Mouse (Mus musculus): ENCODE results near the gene Pth2. TPM values are rescaled to one million over a fixed set of nuclear protein-coding genes. Genes with fewer than 3 reads are reported as not detected.
A peak's percentile ranks its signal among the peaks of the same experiment; 100 is the strongest.

The Pth2 gene
- polyA plus RNA-seq, 1 experiment from 2014 or later, result not detected

GRCm38 (mm10) chr7:45182199-45182601 lies 1.4 kb downstream of the Pth2 start:
- DNase-seq (ENCODE audit: low spot score), result peak; percentile 87
- H3K4me1 ChIP-seq, result peaks cover 24% of the 10 kb centered on the region
- H3K9me3 ChIP-seq (replicated peaks), result no peaks in the 10 kb centered on the region
- peaks cover 100% of the 10 kb centered on the region for H3K27me3 ChIP-seq (ENCODE audit: low read depth, poor library complexity, severe bottlenecking)
- H3K27ac ChIP-seq (replicated peaks), result no peak overlapping the region; the same call in 1 of the 2 replicates
- H3K36me3 ChIP-seq, result no peaks in the 10 kb centered on the region
- WGBS, result under 1% methylated on average over 34 of the region's 34 CpGs
- H3K4me3 ChIP-seq, result peak overlapping the region; percentile 45

GRCm38 (mm10) chr7:45182606-45183005 lies 1.8 kb downstream of the Pth2 start:
- no peak for DNase-seq (ENCODE audit: low spot score)
- Histone ChIP-seq H3K27ac (replicated peaks) (no peak overlapping the region; the same call in 1 of the 2 replicates), H3K27me3 (ENCODE audit: low read depth, poor library complexity, severe bottlenecking) (peaks cover 98% of the 10 kb centered on the region), H3K4me3 (peak overlapping the region; percentile 45), H3K36me3 (no peaks in the 10 kb centered on the region), H3K4me1 (peaks cover 24% of the 10 kb centered on the region), H3K9me3 (replicated peaks) (no peaks in the 10 kb centered on the region)
- 16% methylated on average over 11 of the region's 11 CpGs for WGBS

GRCm38 (mm10) chr7:45183672-45184071 lies 2.9 kb downstream of the Pth2 start:
- DNase-seq (ENCODE audit: low spot score), result no peak
- Histone ChIP-seq H3K36me3 (no peaks in the 10 kb centered on the region), H3K4me3 (no peak overlapping the region), H3K4me1 (peaks cover 24% of the 10 kb centered on the region), H3K27me3 (ENCODE audit: low read depth, poor library complexity, severe bottlenecking) (peaks cover 98% of the 10 kb centered on the region), H3K27ac (replicated peaks) (no peak overlapping the region), H3K9me3 (replicated peaks) (no peaks in the 10 kb centered on the region)
- WGBS, result 64% methylated on average over 7 of the region's 7 CpGs

GRCm38 (mm10) chr7:45185921-45186320 lies 5.1 kb downstream of the Pth2 start:
- Histone ChIP-seq H3K27me3 (ENCODE audit: low read depth, poor library complexity, severe bottlenecking) (peaks cover 93% of the 10 kb centered on the region), H3K4me3 (no peak overlapping the region)

GRCm38 (mm10) chr7:45189600-45189999 lies 8.8 kb downstream of the Pth2 start:
- no peak for DNase-seq (ENCODE audit: low spot score)
- Histone ChIP-seq H3K4me3 (no peak overlapping the region), H3K27me3 (ENCODE audit: low read depth, poor library complexity, severe bottlenecking) (peaks cover 83% of the 10 kb centered on the region), H3K4me1 (peaks cover 26% of the 10 kb centered on the region), H3K36me3 (no peaks in the 10 kb centered on the region), H3K9me3 (replicated peaks) (no peaks in the 10 kb centered on the region), H3K27ac (replicated peaks) (no peak overlapping the region)
- 59% methylated on average over 16 of the region's 16 CpGs for whole genome bisulfite sequencing

More at GRCm38 (mm10) chr7:45185921-45186320, 5.1 kb downstream of the Pth2 start:
- DNase-seq (ENCODE audit: low spot score), result no peak
- Histone ChIP-seq H3K9me3 (replicated peaks) (no peaks in the 10 kb centered on the region), H3K27ac (replicated peaks) (no peak overlapping the region), H3K4me1 (peaks cover 22% of the 10 kb centered on the region), H3K36me3 (no peaks in the 10 kb centered on the region)
- 71% methylated on average over 7 of the region's 7 CpGs for WGBS

- 92% methylated on average over 6 of the region's 6 CpGs for WGBS
- H3K9me3 ChIP-seq (replicated peaks), result no peaks in the 10 kb centered on the region
- H3K4me3 ChIP-seq, result no peak overlapping the region
- peaks cover 77% of the 10 kb centered on the region for H3K27me3 ChIP-seq (ENCODE audit: low read depth, poor library complexity, severe bottlenecking)
- H3K4me1 ChIP-seq, result peaks cover 30% of the 10 kb centered on the region
- no peaks in the 10 kb centered on the region for H3K36me3 ChIP-seq
- no peak overlapping the region for H3K27ac ChIP-seq (replicated peaks)
- DNase-seq (ENCODE audit: low spot score), result no peak
Observed at GRCm38 (mm10) chr7:45190186-45190585, 9.4 kb downstream of the Pth2 start.

GRCm38 (mm10) chr7:45191161-45191560 lies 10.4 kb downstream of the Pth2 start:
- peaks cover 38% of the 10 kb centered on the region for H3K4me1 ChIP-seq
- DNase-seq (ENCODE audit: low spot score), result no peak
- peaks cover 77% of the 10 kb centered on the region for H3K27me3 ChIP-seq (ENCODE audit: low read depth, poor library complexity, severe bottlenecking)
- no peaks in the 10 kb centered on the region for H3K36me3 ChIP-seq
- no peak overlapping the region for H3K27ac ChIP-seq (replicated peaks)
- H3K9me3 ChIP-seq (replicated peaks), result no peaks in the 10 kb centered on the region
- 93% methylated on average over 2 of the region's 2 CpGs for WGBS
- no peak overlapping the region for H3K4me3 ChIP-seq

- Histone ChIP-seq H3K27ac (replicated peaks) (peak overlapping the region; percentile 49; the same call in 1 of the 2 replicates), H3K4me3 (no peak overlapping the region), H3K27me3 (ENCODE audit: low read depth, poor library complexity, severe bottlenecking) (peaks cover 72% of the 10 kb centered on the region), H3K9me3 (replicated peaks) (no peaks in the 10 kb centered on the region), H3K4me1 (peaks cover 40% of the 10 kb centered on the region), H3K36me3 (no peaks in the 10 kb centered on the region)
- DNase-seq (ENCODE audit: low spot score), result no peak
- WGBS, result 37% methylated on average over 8 of the region's 8 CpGs
Observed at GRCm38 (mm10) chr7:45191803-45192363, 11.1 kb downstream of the Pth2 start.

- Histone ChIP-seq H3K27me3 (ENCODE audit: low read depth, poor library complexity, severe bottlenecking) (peaks cover 74% of the 10 kb centered on the region), H3K9me3 (replicated peaks) (no peaks in the 10 kb centered on the region), H3K36me3 (no peaks in the 10 kb centered on the region), H3K4me1 (peaks cover 43% of the 10 kb centered on the region), H3K4me3 (no peak overlapping the region), H3K27ac (replicated peaks) (no peak overlapping the region)
- DNase-seq (ENCODE audit: low spot score), result no peak
- WGBS, result 88% methylated on average over 7 of the region's 7 CpGs
Observed at GRCm38 (mm10) chr7:45192585-45193310, 12.0 kb downstream of the Pth2 start.

GRCm38 (mm10) chr7:45193406-45193805 lies 12.6 kb downstream of the Pth2 start:
- H3K4me1 ChIP-seq, result peaks cover 46% of the 10 kb centered on the region
- H3K27me3 ChIP-seq (ENCODE audit: low read depth, poor library complexity, severe bottlenecking), result peaks cover 70% of the 10 kb centered on the region
- no peaks in the 10 kb centered on the region for H3K9me3 ChIP-seq (replicated peaks)
- H3K4me3 ChIP-seq, result no peak overlapping the region
- 62% methylated on average over 5 of the region's 5 CpGs for WGBS
- no peaks in the 10 kb centered on the region for H3K36me3 ChIP-seq
- H3K27ac ChIP-seq (replicated peaks), result no peak overlapping the region
- no peak for DNase-seq (ENCODE audit: low spot score)

GRCm38 (mm10) chr7:45193871-45194785 lies 13.3 kb downstream of the Pth2 start:
- Histone ChIP-seq H3K36me3 (no peaks in the 10 kb centered on the region), H3K9me3 (replicated peaks) (no peaks in the 10 kb centered on the region), H3K27ac (replicated peaks) (no peak overlapping the region; the same call in 1 of the 2 replicates), H3K27me3 (ENCODE audit: low read depth, poor library complexity, severe bottlenecking) (peaks cover 67% of the 10 kb centered on the region), H3K4me1 (peaks cover 52% of the 10 kb centered on the region), H3K4me3 (no peak overlapping the region)
- WGBS, result 69% methylated on average over 17 of the region's 17 CpGs
- DNase-seq (ENCODE audit: low spot score), result no peak

- peaks cover 52% of the 10 kb centered on the region for H3K4me1 ChIP-seq
- no peaks in the 10 kb centered on the region for H3K36me3 ChIP-seq
- 58% methylated on average over 13 of the region's 13 CpGs for WGBS
- no peaks in the 10 kb centered on the region for H3K9me3 ChIP-seq (replicated peaks)
- no peak for DNase-seq (ENCODE audit: low spot score)
- H3K27me3 ChIP-seq (ENCODE audit: low read depth, poor library complexity, severe bottlenecking), result peaks cover 62% of the 10 kb centered on the region
- H3K4me3 ChIP-seq, result no peak overlapping the region
- H3K27ac ChIP-seq (replicated peaks), result peak overlapping the region; percentile 2
Observed at GRCm38 (mm10) chr7:45195341-45196175, 14.8 kb downstream of the Pth2 start.
